Mouse (Mus musculus) heart, embryonic 16.5 days (tissue): Measurements from ENCODE around the gene Hist1h4b. TPM values are rescaled to one million over a fixed set of nuclear protein-coding genes. Genes with fewer than 3 reads are reported as not detected.

Experiments
- ATAC-seq: fragments of 200-750 bp; cut with Nextera tagmentation; replicated peaks from 2 replicates; pipeline ENCODE4 v1.8.0; 2017; ENCODE audit warnings: moderate number of reproducible peaks; ENCODE audit not compliant: insufficient read depth, low FRiP score; ENCODE audit errors: extremely low read depth
- H3K27ac ChIP-seq: fragments of 300-500 bp; sonication (generic); 2 replicates; pipeline ENCODE4 v1.5.1; 2014; ENCODE audit warnings: mild to moderate bottlenecking, low read length, control low read depth, moderate library complexity
- H3K27me3 ChIP-seq: fragments of 300-500 bp; sonication (generic); 2 replicates; pipeline ENCODE4 v1.6.1; 2014; ENCODE audit warnings: low read length, mixed read lengths; ENCODE audit not compliant: control insufficient read depth, insufficient read depth
- H3K36me3 ChIP-seq: fragments of 300-500 bp; sonication (generic); 2 replicates; pipeline ENCODE4 v1.6.1; 2014; ENCODE audit not compliant: control insufficient read depth, insufficient read depth
- H3K4me1 ChIP-seq: fragments of 300-500 bp; sonication (generic); 2 replicates; pipeline ENCODE4 v1.6.1; 2014; ENCODE audit warnings: low read length, mixed read lengths; ENCODE audit not compliant: control insufficient read depth, insufficient read depth
- H3K4me2 ChIP-seq: fragments of 300-500 bp; sonication (generic); 2 replicates; pipeline ENCODE4 v1.6.1; 2014; ENCODE audit warnings: low read depth, mild to moderate bottlenecking, control low read depth, low read length
- H3K4me3 ChIP-seq: fragments of 300-500 bp; sonication (generic); 2 replicates; pipeline ENCODE4 v1.5.1; 2014; ENCODE audit warnings: mild to moderate bottlenecking, control low read depth, low read length
- H3K9ac ChIP-seq: fragments of 300-500 bp; sonication (generic); 2 replicates; pipeline ENCODE4 v1.6.1; 2014; ENCODE audit warnings: low read length, control low read depth
- H3K9me3 ChIP-seq: fragments of 300-500 bp; sonication (generic); replicated peaks from 2 replicates; pipeline ENCODE4 v1.6.1; 2016; ENCODE audit warnings: low read length; ENCODE audit not compliant: control insufficient read depth
- WGBS: fragments of 180-500 bp; shearing (Covaris S2); extraction: QIAGEN DNeasy Blood & Tissue Kit; methylation state at CpG from one replicate; pipeline ENCODE4 v1.1.7; 2014; 5-methylcytosine and 5-hydroxymethylcytosine counted together
- polyA plus RNA-seq: library from polyadenylated mRNA; unstranded; fragments of >200 nt; fragmentation: Nextera tagmentation; extraction: Ambion mirVana; gene quantifications from 2 replicates; pipeline ENCODE4 v1.2.1, GENCODE M21; 2015

Gene Hist1h4b
- polyA plus RNA-seq, 1 experiment from 2014 or later: 1.5 TPM

GRCm38 (mm10) chr13:23738677-23739068 is 18.1 kb upstream of the Hist1h4b start, which contains the start of gene Hist1h1c:
TSS of gene Hist1h1c (plus strand) at chr13:23738808.
- Histone ChIP-seq H3K4me3 (peak within 1 kb of the TSS; percentile 74), H3K4me1 (peaks cover 16% of the 10 kb centered on the region), H3K9ac (peak within 1 kb of the TSS; percentile 92), H3K4me2 (peak within 1 kb of the TSS; percentile 95), H3K27ac (peak within 1 kb of the TSS; percentile 99), H3K36me3 (no peaks in the 10 kb centered on the region), H3K9me3 (no peaks in the 10 kb centered on the region), H3K27me3 (no peaks in the 10 kb centered on the region)
- WGBS: under 1% methylated on average over 29 of the region's 38 CpGs
- ATAC-seq: peak; percentile 87

- WGBS: 0% methylated on average over 39 of the region's 39 CpGs
- no peaks in the 10 kb centered on the region for H3K36me3 ChIP-seq
- peak; percentile 90 for ATAC-seq
Observed at GRCm38 (mm10) chr13:23739069-23739921, 17.5 kb upstream of the Hist1h4b start.

GRCm38 (mm10) chr13:23739922-23740252 is 16.9 kb upstream of the Hist1h4b start:
- peaks cover 18% of the 10 kb centered on the region for H3K4me1 ChIP-seq
- H3K27ac ChIP-seq: peak overlapping the region; percentile 99
- peak overlapping the region; percentile 95 for H3K4me2 ChIP-seq
- peak; percentile 4; the same call in 1 of the 2 replicates for ATAC-seq
- H3K9ac ChIP-seq: peak overlapping the region; percentile 92
- H3K36me3 ChIP-seq: no peaks in the 10 kb centered on the region
- H3K4me3 ChIP-seq: peak overlapping the region; percentile 74
- no peaks in the 10 kb centered on the region for H3K9me3 ChIP-seq
- 2% methylated on average over 14 of the region's 14 CpGs for WGBS
- H3K27me3 ChIP-seq: no peaks in the 10 kb centered on the region

More at GRCm38 (mm10) chr13:23739069-23739921, 17.5 kb upstream of the Hist1h4b start:
- peak overlapping the region; percentile 95 for H3K4me2 ChIP-seq
- no peaks in the 10 kb centered on the region for H3K27me3 ChIP-seq
- H3K4me3 ChIP-seq: peak overlapping the region; percentile 74
- H3K4me1 ChIP-seq: peaks cover 18% of the 10 kb centered on the region
- H3K9me3 ChIP-seq: no peaks in the 10 kb centered on the region
- peak overlapping the region; percentile 92 for H3K9ac ChIP-seq
- peak overlapping the region; percentile 99 for H3K27ac ChIP-seq

GRCm38 (mm10) chr13:23740256-23740840 is 16.5 kb upstream of the Hist1h4b start:
- peak overlapping the region; percentile 95 for H3K4me2 ChIP-seq
- H3K27ac ChIP-seq: peak overlapping the region; percentile 99
- peak overlapping the region; percentile 92 for H3K9ac ChIP-seq
- peaks cover 18% of the 10 kb centered on the region for H3K4me1 ChIP-seq
- 28% methylated on average over 13 of the region's 13 CpGs for WGBS
- no peaks in the 10 kb centered on the region for H3K9me3 ChIP-seq
- peak overlapping the region; percentile 74 for H3K4me3 ChIP-seq
- H3K36me3 ChIP-seq: no peaks in the 10 kb centered on the region
- no peak for ATAC-seq
- H3K27me3 ChIP-seq: no peaks in the 10 kb centered on the region

GRCm38 (mm10) chr13:23740910-23741309 is 15.9 kb upstream of the Hist1h4b start:
- H3K27me3 ChIP-seq: no peaks in the 10 kb centered on the region
- no peaks in the 10 kb centered on the region for H3K9me3 ChIP-seq
- no peak overlapping the region for H3K9ac ChIP-seq
- ATAC-seq: no peak
- no peaks in the 10 kb centered on the region for H3K36me3 ChIP-seq
- peaks cover 18% of the 10 kb centered on the region for H3K4me1 ChIP-seq
- H3K4me3 ChIP-seq: no peak overlapping the region
- H3K4me2 ChIP-seq: peak overlapping the region; percentile 95
- peak overlapping the region; percentile 39 for H3K27ac ChIP-seq
- 54% methylated on average over 5 of the region's 5 CpGs for WGBS

GRCm38 (mm10) chr13:23742007-23742406 is 14.8 kb upstream of the Hist1h4b start:
- Histone ChIP-seq H3K4me2 (no peak overlapping the region), H3K36me3 (no peaks in the 10 kb centered on the region), H3K4me3 (no peak overlapping the region), H3K4me1 (peaks cover 18% of the 10 kb centered on the region), H3K27me3 (no peaks in the 10 kb centered on the region), H3K9ac (no peak overlapping the region), H3K27ac (peak overlapping the region; percentile 42; the same call in 1 of the 2 replicates), H3K9me3 (no peaks in the 10 kb centered on the region)
- no peak for ATAC-seq

- H3K4me3 ChIP-seq: no peak overlapping the region
- H3K27ac ChIP-seq: no peak overlapping the region
- no peaks in the 10 kb centered on the region for H3K9me3 ChIP-seq
- no peaks in the 10 kb centered on the region for H3K36me3 ChIP-seq
- H3K4me2 ChIP-seq: no peak overlapping the region
- 85% methylated on average over 5 of the region's 5 CpGs for WGBS
- H3K9ac ChIP-seq: no peak overlapping the region
- H3K27me3 ChIP-seq: no peaks in the 10 kb centered on the region
- H3K4me1 ChIP-seq: peaks cover 25% of the 10 kb centered on the region
- no peak for ATAC-seq
Observed at GRCm38 (mm10) chr13:23743215-23743614, 13.6 kb upstream of the Hist1h4b start.

- no peaks in the 10 kb centered on the region for H3K27me3 ChIP-seq
- H3K9ac ChIP-seq: no peak overlapping the region
- whole genome bisulfite sequencing: 40% methylated on average over 4 of the region's 4 CpGs
- H3K27ac ChIP-seq: peak overlapping the region; percentile 59
- H3K4me1 ChIP-seq: peaks cover 27% of the 10 kb centered on the region
- H3K4me3 ChIP-seq: peak overlapping the region; percentile 56
- H3K4me2 ChIP-seq: peak overlapping the region; percentile 77; the same call in 1 of the 2 replicates
- ATAC-seq: no peak
- H3K9me3 ChIP-seq: no peaks in the 10 kb centered on the region
- H3K36me3 ChIP-seq: no peaks in the 10 kb centered on the region
Observed at GRCm38 (mm10) chr13:23743963-23744362, 12.8 kb upstream of the Hist1h4b start.
